Mouse (Mus musculus) yolk sac, embryonic 10.5 days (tissue): ENCODE measurements around the gene Cd109.

Experiments
- DNase-seq: peaks from one replicate; pipeline ENCODE4 v3.0.0-alpha.2; 2017; ENCODE audit warnings: low spot score

Cd109 gene

GRCm38 (mm10) chr9:78615401-78616021 is at the start of gene Cd109:
Cd109 (plus strand) TSS chr9:78615546.
- peak; percentile 40 for DNase-seq

- DNase-seq: no peak
These were observed 45.4 kb upstream of the Cd109 start for GRCm38 (mm10) chr9:78569934-78570333.

GRCm38 (mm10) chr9:78576466-78576865 is 38.9 kb upstream of the Cd109 start:
- no peak for DNase-seq

- no peak for DNase-seq
These were observed 36.5 kb upstream of the Cd109 start for GRCm38 (mm10) chr9:78578824-78579223.

- no peak for DNase-seq
These were observed 35.5 kb upstream of the Cd109 start for GRCm38 (mm10) chr9:78579644-78580396.

- no peak for DNase-seq
These were observed 28.0 kb upstream of the Cd109 start for GRCm38 (mm10) chr9:78587218-78587883.

- DNase-seq: peak; percentile 97
These were observed 27.4 kb upstream of the Cd109 start, which contains the start of gene Slc17a5 for GRCm38 (mm10) chr9:78587914-78588313. Slc17a5 (minus strand) TSS chr9:78588041.

GRCm38 (mm10) chr9:78588411-78589033 is 26.8 kb upstream of the Cd109 start:
- peak; percentile 7 for DNase-seq

- no peak for DNase-seq
These were observed 24.9 kb upstream of the Cd109 start for GRCm38 (mm10) chr9:78590471-78590870.

GRCm38 (mm10) chr9:78595257-78595656 is 20.1 kb upstream of the Cd109 start:
- DNase-seq: no peak

GRCm38 (mm10) chr9:78595769-78596555 is 19.4 kb upstream of the Cd109 start:
- no peak for DNase-seq

GRCm38 (mm10) chr9:78596834-78597233 is 18.5 kb upstream of the Cd109 start:
- DNase-seq: no peak

- DNase-seq: no peak
These were observed 15.4 kb upstream of the Cd109 start for GRCm38 (mm10) chr9:78599927-78600326.

GRCm38 (mm10) chr9:78601046-78601730 is 14.2 kb upstream of the Cd109 start:
- no peak for DNase-seq

- DNase-seq: no peak
These were observed 1.1 kb upstream of the Cd109 start for GRCm38 (mm10) chr9:78614201-78614600.

GRCm38 (mm10) chr9:78619285-78619684 is 3.9 kb downstream of the Cd109 start:
- no peak for DNase-seq

GRCm38 (mm10) chr9:78623301-78623747 is 8.0 kb downstream of the Cd109 start:
- no peak for DNase-seq

- no peak for DNase-seq
These were observed 14.6 kb downstream of the Cd109 start for GRCm38 (mm10) chr9:78629991-78630390.

- DNase-seq: no peak
These were observed 16.5 kb downstream of the Cd109 start for GRCm38 (mm10) chr9:78631755-78632434.

GRCm38 (mm10) chr9:78633976-78634375 is 18.6 kb downstream of the Cd109 start:
- no peak for DNase-seq
